Mouse (Mus musculus): ENCODE measurements at regions not wholly inside any gene's neighbourhood (a gene's known extent, or its start where the extent isn't known, plus 50 kb on each side); places are given as distances from the start of the nearest gene placed in this dataset.

GRCm38 (mm10) chr17:94165305-94165860 lies 584.4 kb downstream of the Mettl4 start:
- H3K9ac ChIP-seq (ENCODE audit: low read length) = no peak overlapping the region
- ATAC-seq (ENCODE audit: insufficient number of reproducible peaks, low FRiP score, low TSS enrichment, low read depth) (no peak), DNase-seq (ENCODE audit: low spot score) (no peak)
- no peaks in the 10 kb centered on the region for H3K9me3 ChIP-seq (ENCODE audit: control insufficient read depth, low read length)
- H3K27ac ChIP-seq (replicated peaks; ENCODE audit: low read depth, low read length) = no peak overlapping the region
- 69% methylated on average over 2 of the region's 2 CpGs for WGBS
- H3K4me1 ChIP-seq (ENCODE audit: control insufficient read depth, insufficient read depth, low read length) = no peaks in the 10 kb centered on the region
- no peak overlapping the region for H3K4me2 ChIP-seq (ENCODE audit: low read depth, severe bottlenecking)
- no peaks in the 10 kb centered on the region for H3K27me3 ChIP-seq (ENCODE audit: control insufficient read depth, insufficient read depth, low read length)
- H3K36me3 ChIP-seq (ENCODE audit: control insufficient read depth, insufficient read depth, low read length) = no peaks in the 10 kb centered on the region
- no peak overlapping the region for H3K4me3 ChIP-seq (ENCODE audit: low read depth, low read length)

- DNase-seq (ENCODE audit: low spot score) (no peak), ATAC-seq (ENCODE audit: insufficient number of reproducible peaks, low FRiP score, low TSS enrichment, low read depth) (no peak)
- H3K4me2 ChIP-seq (ENCODE audit: low read depth, severe bottlenecking) = no peak overlapping the region
- H3K27me3 ChIP-seq (ENCODE audit: control insufficient read depth, insufficient read depth, low read length) = no peaks in the 10 kb centered on the region
- no peak overlapping the region for H3K27ac ChIP-seq (replicated peaks; ENCODE audit: low read depth, low read length)
- H3K9ac ChIP-seq (ENCODE audit: low read length) = no peak overlapping the region
- no peaks in the 10 kb centered on the region for H3K4me1 ChIP-seq (ENCODE audit: control insufficient read depth, insufficient read depth, low read length)
- H3K36me3 ChIP-seq (ENCODE audit: control insufficient read depth, insufficient read depth, low read length) = no peaks in the 10 kb centered on the region
- H3K9me3 ChIP-seq (ENCODE audit: control insufficient read depth, low read length) = no peaks in the 10 kb centered on the region
- no peak overlapping the region for H3K4me3 ChIP-seq (ENCODE audit: low read depth, low read length)
Measured at GRCm38 (mm10) chr17:94144298-94144697, 605.5 kb downstream of the Mettl4 start.

- no peak for ATAC-seq (ENCODE audit: insufficient number of reproducible peaks, low FRiP score, low TSS enrichment, low read depth)
- Histone ChIP-seq H3K4me3 (ENCODE audit: low read depth, low read length) (no peak overlapping the region), H3K27me3 (ENCODE audit: control insufficient read depth, insufficient read depth, low read length) (no peaks in the 10 kb centered on the region), H3K9me3 (ENCODE audit: control insufficient read depth, low read length) (no peaks in the 10 kb centered on the region), H3K36me3 (ENCODE audit: control insufficient read depth, insufficient read depth, low read length) (no peaks in the 10 kb centered on the region), H3K27ac (replicated peaks; ENCODE audit: low read depth, low read length) (no peak overlapping the region), H3K4me1 (ENCODE audit: control insufficient read depth, insufficient read depth, low read length) (no peaks in the 10 kb centered on the region), H3K4me2 (ENCODE audit: low read depth, severe bottlenecking) (no peak overlapping the region), H3K9ac (ENCODE audit: low read length) (no peak overlapping the region)
- DNase-seq (ENCODE audit: low spot score) = no peak
Measured at GRCm38 (mm10) chr17:94133201-94133600, 616.6 kb downstream of the Mettl4 start.

DNA sequence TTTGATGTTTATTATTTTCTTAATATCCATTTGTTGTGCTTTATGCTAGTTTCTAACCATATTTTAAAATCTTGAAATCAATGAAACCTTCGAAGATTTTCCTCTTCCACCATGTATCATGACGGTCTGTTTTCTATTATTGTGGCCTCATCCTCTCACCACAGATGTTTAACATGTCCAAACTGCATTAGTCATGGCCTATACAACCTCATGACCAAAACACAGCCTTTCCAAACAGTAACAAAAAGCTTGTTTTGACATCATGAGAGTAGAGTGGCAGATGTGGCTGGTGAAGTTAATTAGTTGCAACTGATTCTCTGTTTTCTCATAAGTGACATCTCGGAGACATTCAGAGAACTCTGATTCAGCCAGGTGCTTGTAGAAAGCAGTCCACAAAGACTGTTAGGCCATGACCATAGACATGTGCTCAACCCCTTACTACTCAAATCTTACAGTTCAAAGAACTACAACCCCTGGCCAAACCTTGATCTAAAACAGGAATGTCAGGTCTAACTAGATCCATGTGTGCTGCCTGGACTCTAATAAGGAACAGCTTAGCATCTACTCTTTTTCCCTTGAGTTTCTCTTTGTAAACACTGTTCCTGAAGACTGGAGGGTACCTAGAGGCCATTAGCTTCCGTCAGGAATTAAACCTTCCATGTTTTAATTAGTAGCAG lies 655.7 kb downstream of the Mettl4 start:
- H3K27me3 ChIP-seq (ENCODE audit: control insufficient read depth, insufficient read depth, low read length) = no peaks in the 10 kb centered on the region
- no peak overlapping the region for H3K4me3 ChIP-seq (ENCODE audit: low read depth, low read length)
- H3K4me2 ChIP-seq (ENCODE audit: low read depth, severe bottlenecking) = no peak overlapping the region
- H3K4me1 ChIP-seq (ENCODE audit: control insufficient read depth, insufficient read depth, low read length) = no peaks in the 10 kb centered on the region
- H3K27ac ChIP-seq (replicated peaks; ENCODE audit: low read depth, low read length) = peak overlapping the region; percentile 10; the same call in 1 of the 2 replicates
- H3K9me3 ChIP-seq (ENCODE audit: control insufficient read depth, low read length) = no peaks in the 10 kb centered on the region
- H3K9ac ChIP-seq (ENCODE audit: low read length) = no peak overlapping the region
- ATAC-seq (ENCODE audit: insufficient number of reproducible peaks, low FRiP score, low TSS enrichment, low read depth) = peak; percentile 94
- H3K36me3 ChIP-seq (ENCODE audit: control insufficient read depth, insufficient read depth, low read length) = no peaks in the 10 kb centered on the region
- 29% methylated on average over 4 of the region's 4 CpGs for WGBS
- DNase-seq (ENCODE audit: low spot score) = peak; percentile 67

- H3K27ac ChIP-seq (replicated peaks; ENCODE audit: low read depth, low read length) = no peak overlapping the region
- H3K27me3 ChIP-seq (ENCODE audit: control insufficient read depth, insufficient read depth, low read length) = no peaks in the 10 kb centered on the region
- no peak for ATAC-seq (ENCODE audit: insufficient number of reproducible peaks, low FRiP score, low TSS enrichment, low read depth)
- DNase-seq (ENCODE audit: low spot score) = no peak
- H3K4me3 ChIP-seq (ENCODE audit: low read depth, low read length) = no peak overlapping the region
- H3K36me3 ChIP-seq (ENCODE audit: control insufficient read depth, insufficient read depth, low read length) = no peaks in the 10 kb centered on the region
- H3K9ac ChIP-seq (ENCODE audit: low read length) = no peak overlapping the region
- no peak overlapping the region for H3K4me2 ChIP-seq (ENCODE audit: low read depth, severe bottlenecking)
- 78% methylated on average over 3 of the region's 3 CpGs for WGBS
- H3K9me3 ChIP-seq (ENCODE audit: control insufficient read depth, low read length) = no peaks in the 10 kb centered on the region
- no peaks in the 10 kb centered on the region for H3K4me1 ChIP-seq (ENCODE audit: control insufficient read depth, insufficient read depth, low read length)
Measured at GRCm38 (mm10) chr17:94054436-94055060, 695.3 kb downstream of the Mettl4 start.

GRCm38 (mm10) chr17:94048475-94048874 lies 701.3 kb downstream of the Mettl4 start:
- no peaks in the 10 kb centered on the region for H3K36me3 ChIP-seq (ENCODE audit: control insufficient read depth, insufficient read depth, low read length)
- no peaks in the 10 kb centered on the region for H3K9me3 ChIP-seq (ENCODE audit: control insufficient read depth, low read length)
- ATAC-seq (ENCODE audit: insufficient number of reproducible peaks, low FRiP score, low TSS enrichment, low read depth) = no peak
- H3K4me2 ChIP-seq (ENCODE audit: low read depth, severe bottlenecking) = no peak overlapping the region
- H3K27me3 ChIP-seq (ENCODE audit: control insufficient read depth, insufficient read depth, low read length) = no peaks in the 10 kb centered on the region
- H3K27ac ChIP-seq (replicated peaks; ENCODE audit: low read depth, low read length) = no peak overlapping the region
- no peaks in the 10 kb centered on the region for H3K4me1 ChIP-seq (ENCODE audit: control insufficient read depth, insufficient read depth, low read length)
- 88% methylated on average over 2 of the region's 2 CpGs for WGBS
- no peak for DNase-seq (ENCODE audit: low spot score)
- no peak overlapping the region for H3K4me3 ChIP-seq (ENCODE audit: low read depth, low read length)
- no peak overlapping the region for H3K9ac ChIP-seq (ENCODE audit: low read length)

DNA sequence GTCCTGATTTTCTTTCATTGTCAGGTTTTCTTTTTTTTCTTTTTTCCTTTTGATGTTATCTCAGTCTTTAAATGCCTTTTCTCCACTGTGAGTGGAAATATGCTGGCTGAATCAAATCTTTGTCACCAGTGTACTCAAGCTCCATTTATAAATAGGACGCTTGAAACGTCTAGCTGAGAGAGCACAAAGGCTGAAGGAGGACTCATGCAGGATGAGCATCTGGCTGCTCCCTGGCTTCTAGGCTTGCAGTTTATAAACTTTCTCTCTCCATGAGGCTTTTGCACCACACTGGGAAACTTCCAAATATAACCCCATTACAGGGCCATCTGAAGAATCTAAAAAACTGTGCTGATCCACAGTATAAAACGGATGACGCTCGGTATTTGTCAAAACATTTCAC lies 711.6 kb downstream of the Mettl4 start:
- Histone ChIP-seq H3K4me1 (ENCODE audit: control insufficient read depth, insufficient read depth, low read length) (no peaks in the 10 kb centered on the region), H3K9ac (ENCODE audit: low read length) (no peak overlapping the region), H3K27me3 (ENCODE audit: control insufficient read depth, insufficient read depth, low read length) (no peaks in the 10 kb centered on the region), H3K4me2 (ENCODE audit: low read depth, severe bottlenecking) (no peak overlapping the region), H3K4me3 (ENCODE audit: low read depth, low read length) (no peak overlapping the region), H3K27ac (replicated peaks; ENCODE audit: low read depth, low read length) (no peak overlapping the region), H3K9me3 (ENCODE audit: control insufficient read depth, low read length) (no peaks in the 10 kb centered on the region), H3K36me3 (ENCODE audit: control insufficient read depth, insufficient read depth, low read length) (no peaks in the 10 kb centered on the region)
- no peak for DNase-seq (ENCODE audit: low spot score)
- WGBS = 91% methylated on average over 5 of the region's 5 CpGs
- no peak for ATAC-seq (ENCODE audit: insufficient number of reproducible peaks, low FRiP score, low TSS enrichment, low read depth)

GRCm38 (mm10) chr17:94012386-94012785 lies 737.4 kb downstream of the Mettl4 start:
- no peaks in the 10 kb centered on the region for H3K27me3 ChIP-seq (ENCODE audit: control insufficient read depth, insufficient read depth, low read length)
- no peaks in the 10 kb centered on the region for H3K36me3 ChIP-seq (ENCODE audit: control insufficient read depth, insufficient read depth, low read length)
- ATAC-seq (ENCODE audit: insufficient number of reproducible peaks, low FRiP score, low TSS enrichment, low read depth) (no peak), DNase-seq (ENCODE audit: low spot score) (no peak)
- WGBS = 88% methylated on average over 2 of the region's 2 CpGs
- no peak overlapping the region for H3K27ac ChIP-seq (replicated peaks; ENCODE audit: low read depth, low read length)
- H3K4me3 ChIP-seq (ENCODE audit: low read depth, low read length) = no peak overlapping the region
- H3K9ac ChIP-seq (ENCODE audit: low read length) = no peak overlapping the region
- no peaks in the 10 kb centered on the region for H3K9me3 ChIP-seq (ENCODE audit: control insufficient read depth, low read length)
- H3K4me2 ChIP-seq (ENCODE audit: low read depth, severe bottlenecking) = no peak overlapping the region
- H3K4me1 ChIP-seq (ENCODE audit: control insufficient read depth, insufficient read depth, low read length) = no peaks in the 10 kb centered on the region

All from limb, embryonic 11.5 days (tissue).